Comparison of ENCODE assay signal across 8 mouse cellular contexts in genomic region chr5:118877313-118877669, GRCm38 (mm10).
DNase-seq lines count a peak whose midpoint lies in the region; ATAC-seq and TF ChIP-seq lines count a peak whose summit lies in the region.

No protein-coding gene starts in this region.

- no peak for TF ChIP-seq POLR2A in heart, adult 2 months (IDR thresholded peaks at IDR 0.05; ENCODE audit: insufficient read depth, low read depth, low read length)
- TF ChIP-seq POLR2A in kidney, adult 2 months (IDR thresholded peaks at IDR 0.05; ENCODE audit: low read depth, low read length) = no peak

- no peak overlapping the region for H3K4me3 ChIP-seq in heart, adult 2 months
- no peak overlapping the region for H3K4me3 ChIP-seq in kidney, adult 2 months (ENCODE audit: insufficient read depth, low read depth, low read length)
- H3K4me3 ChIP-seq in lung, embryonic 16.5 days (ENCODE audit: low read length) = peak overlapping the region; percentile 46
- H3K4me3 ChIP-seq in stomach, embryonic 14.5 days (ENCODE audit: low read depth, low read length) = peak overlapping the region; percentile 23

- no peaks in the 10 kb centered on the region for H3K79me2 ChIP-seq in heart, adult 2 months (replicated peaks; ENCODE audit: control insufficient read depth, insufficient read depth, low read length)

- intact Hi-C loops in heart, adult 2 months (cut with DNase I) = loop anchor here (1.0 to 10.0 kb wide), 4 partner anchors 96 to 809 kb away; partner anchors contain the start of gene Tbx3

- H3K4me1 ChIP-seq in heart, adult 2 months (ENCODE audit: control insufficient read depth, insufficient read depth, low read length) = peaks cover 4% of the 10 kb centered on the region; the same call in 1 of the 2 replicates
- H3K4me1 ChIP-seq in kidney, adult 2 months (ENCODE audit: control insufficient read depth, insufficient read depth, low read length) = no peaks in the 10 kb centered on the region
- peaks cover 4% of the 10 kb centered on the region for H3K4me1 ChIP-seq in lung, embryonic 16.5 days (replicated peaks; ENCODE audit: control insufficient read depth, insufficient read depth, low read length)
- H3K4me1 ChIP-seq in stomach, embryonic 14.5 days (ENCODE audit: control insufficient read depth, insufficient read depth, low read length) = peaks cover 3% of the 10 kb centered on the region; the same call in 1 of the 2 replicates

- H3K36me3 ChIP-seq in heart, adult 2 months (ENCODE audit: control insufficient read depth, insufficient read depth, low read length) = no peaks in the 10 kb centered on the region
- no peaks in the 10 kb centered on the region for H3K36me3 ChIP-seq in kidney, adult 2 months (ENCODE audit: control insufficient read depth, insufficient read depth, low read length)
- H3K36me3 ChIP-seq in lung, embryonic 16.5 days (ENCODE audit: control insufficient read depth, insufficient read depth, low read length) = no peaks in the 10 kb centered on the region
- no peaks in the 10 kb centered on the region for H3K36me3 ChIP-seq in stomach, embryonic 14.5 days (ENCODE audit: control insufficient read depth, insufficient read depth, low read length)

- peak overlapping the region; percentile 64 for H3K4me2 ChIP-seq in lung, embryonic 16.5 days (ENCODE audit: low read depth, low read length)
- H3K4me2 ChIP-seq in stomach, embryonic 14.5 days (replicated peaks; ENCODE audit: low read depth, low read length) = peak overlapping the region; percentile 39

- ATAC-seq in lung, embryonic 16.5 days (ENCODE audit: low read depth) = peak; percentile 55
- ATAC-seq in stomach, embryonic 14.5 days (ENCODE audit: insufficient number of reproducible peaks, insufficient read depth, low FRiP score, low read depth) = no peak

- H3K9ac ChIP-seq in heart, adult 2 months (ENCODE audit: low read depth, low read length) = no peak overlapping the region
- peak overlapping the region; percentile 35 for H3K9ac ChIP-seq in lung, embryonic 16.5 days (ENCODE audit: low read length)
- no peak overlapping the region for H3K9ac ChIP-seq in stomach, embryonic 14.5 days (replicated peaks; ENCODE audit: low read depth, low read length)

- no peaks in the 10 kb centered on the region for H3K27me3 ChIP-seq in heart, adult 2 months (ENCODE audit: control insufficient read depth, insufficient read depth, low read length)
- H3K27me3 ChIP-seq in kidney, adult 2 months (replicated peaks; ENCODE audit: control insufficient read depth, insufficient read depth, low read length) = peaks cover 1% of the 10 kb centered on the region; the same call in 1 of the 2 replicates
- H3K27me3 ChIP-seq in lung, embryonic 16.5 days (ENCODE audit: control insufficient read depth, insufficient read depth, low read depth, low read length) = peaks cover 15% of the 10 kb centered on the region
- H3K27me3 ChIP-seq in stomach, embryonic 14.5 days (ENCODE audit: control insufficient read depth, insufficient read depth, low read length) = peaks cover 20% of the 10 kb centered on the region

- TF ChIP-seq CTCF in heart, adult 2 months (IDR thresholded peaks at IDR 0.05) = peak; percentile 86
- peak; percentile 38; the same call in 1 of the 2 replicates for TF ChIP-seq CTCF in kidney, adult 2 months (conservative IDR thresholded peaks at IDR 0.05; ENCODE audit: insufficient read depth, insufficient read length, low read depth, low read length)

- H3K27ac ChIP-seq in heart, adult 2 months = no peak overlapping the region
- no peak overlapping the region for H3K27ac ChIP-seq in kidney, adult 2 months (ENCODE audit: insufficient read depth, low read depth, low read length)
- 0 out of 2 replicates have a peak overlapping the region, but pooled peaks have one; percentile 0 for H3K27ac ChIP-seq in lung, embryonic 16.5 days (ENCODE audit: low read length)
- H3K27ac ChIP-seq in stomach, embryonic 14.5 days (ENCODE audit: low read length) = no peak overlapping the region

- 2% methylated on average over 12 of the region's 12 CpGs for WGBS in heart, adult 2 months
- 2% methylated on average over 12 of the region's 12 CpGs for WGBS in kidney, adult 2 months
- WGBS in lung, embryonic 16.5 days = 0% methylated on average over 12 of the region's 12 CpGs
- under 1% methylated on average over 12 of the region's 12 CpGs for WGBS in stomach, embryonic 14.5 days

- H3K9me3 ChIP-seq in lung, embryonic 16.5 days (ENCODE audit: control insufficient read depth, low read length) = no peaks in the 10 kb centered on the region
- no peaks in the 10 kb centered on the region for H3K9me3 ChIP-seq in stomach, embryonic 14.5 days (ENCODE audit: control insufficient read depth, low read depth, low read length)

- TF ChIP-seq EP300 in heart, adult 2 months (IDR thresholded peaks at IDR 0.05; ENCODE audit: insufficient read depth, low read depth, low read length) = 0 out of 2 replicates have a peak, but pooled peaks have one; percentile 48

- DNase-seq in NIH3T3 (ENCODE audit: low read depth) = peak; percentile 62
- peak; percentile 19 to 49 for DNase-seq in adrenal gland, postnatal 4 days (ENCODE audit: low spot score in 2 of 2)
- DNase-seq in heart, adult 2 months = peak; percentile 27 to 70
- DNase-seq in kidney, adult 2 months = peak; percentile 22
- no peak for DNase-seq in layer of hippocampus, adult 9-10 months (ENCODE audit: low spot score)
- no peak for DNase-seq in spleen, adult 18-20 months

Comparison
In these comparisons a context has a peak if more than half of its experiments do, and no peak if none do; other contexts are left out.
1. DNase-seq: peak in NIH3T3 (single experiment), adrenal gland, postnatal 4 days (2 of 2), heart, adult 2 months (2 of 2) and kidney, adult 2 months (single experiment); none in layer of hippocampus, adult 9-10 months (single experiment) and spleen, adult 18-20 months (0 of 2).
2. H3K4me3 ChIP-seq: peak in lung, embryonic 16.5 days (single experiment) and stomach, embryonic 14.5 days (single experiment); none in heart, adult 2 months (single experiment) and kidney, adult 2 months (single experiment).